Mouse (Mus musculus): ENCODE measurements at regions not wholly inside any gene's neighbourhood (a gene's known extent, or its start where the extent isn't known, plus 50 kb on each side); places are given as distances from the start of the nearest gene placed in this dataset.

DNA sequence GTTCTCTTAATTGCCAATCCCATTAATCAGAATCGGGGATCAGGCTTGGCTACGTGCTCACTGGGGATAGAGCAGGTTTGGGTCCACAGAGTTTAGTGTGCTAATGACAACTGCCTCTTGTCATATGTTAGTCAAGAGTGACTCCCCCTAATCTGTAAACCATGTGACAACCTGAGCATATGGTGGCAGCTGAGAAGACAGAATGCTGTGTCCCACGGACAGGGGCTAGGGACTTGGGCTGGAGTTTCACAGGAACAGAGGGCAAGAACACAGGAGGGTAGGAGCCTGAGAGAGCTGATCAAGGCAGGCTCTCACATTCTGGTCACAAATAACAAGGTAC, 265.5 kb downstream of the Cmpk2 start:
- H3K4me2 ChIP-seq (ENCODE audit: low read depth, low read length, severe bottlenecking): no peak overlapping the region
- H3K27ac ChIP-seq (ENCODE audit: low read depth, low read length): no peak overlapping the region
- DNase-seq (ENCODE audit: low spot score) (peak; percentile 50), ATAC-seq (replicated peaks; ENCODE audit: low FRiP score) (peak; percentile 39)
- H3K4me1 ChIP-seq (replicated peaks; ENCODE audit: control insufficient read depth, insufficient read depth, low read length): peaks cover 5% of the 10 kb centered on the region
- no peak overlapping the region for H3K4me3 ChIP-seq (ENCODE audit: low read depth, low read length)
- no peaks in the 10 kb centered on the region for H3K36me3 ChIP-seq (ENCODE audit: control insufficient read depth, insufficient read depth, low read length)
- H3K9me3 ChIP-seq (ENCODE audit: control insufficient read depth, low read length): no peaks in the 10 kb centered on the region
- H3K9ac ChIP-seq (ENCODE audit: low read length): no peak overlapping the region
- WGBS: 37% methylated on average over 3 of the region's 3 CpGs
- no peaks in the 10 kb centered on the region; the same call in 1 of the 2 replicates for H3K27me3 ChIP-seq (ENCODE audit: control insufficient read depth, insufficient read depth, low read length)

DNA sequence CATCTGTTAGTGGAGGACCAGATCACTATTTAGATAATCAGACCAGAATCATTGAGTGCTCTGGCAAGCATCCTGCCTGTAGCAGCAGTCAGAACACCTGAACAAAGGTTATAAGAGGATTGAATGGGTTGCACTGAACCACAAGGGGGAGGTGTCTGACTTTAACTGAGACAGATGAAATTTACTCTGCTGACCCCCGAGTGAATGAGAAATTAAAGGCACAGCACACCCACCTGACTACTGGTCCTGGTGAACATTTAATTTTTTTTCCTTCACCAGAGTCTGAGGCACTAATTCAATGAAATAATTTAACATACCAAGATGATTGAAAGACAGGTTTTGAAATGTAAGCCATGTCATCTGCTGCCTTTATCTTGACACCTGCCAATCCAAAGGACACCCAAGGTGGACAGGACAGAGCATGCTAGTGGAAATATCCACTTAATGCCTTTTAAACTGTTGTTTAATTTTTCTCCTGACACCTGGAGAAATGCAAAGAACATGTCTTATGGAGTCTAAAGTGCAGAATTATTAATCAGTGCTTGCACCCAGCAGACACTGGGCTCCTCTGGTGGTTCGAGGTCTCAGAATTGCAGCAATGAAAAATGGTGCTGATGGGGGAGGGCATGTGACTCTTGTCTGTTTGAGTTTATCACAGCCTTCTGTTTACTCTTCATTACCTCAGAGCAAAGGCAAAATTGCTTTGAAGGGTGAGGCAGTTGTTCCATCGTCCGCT, 265.0 kb downstream of the Cmpk2 start:
- peak; percentile 50 for DNase-seq (ENCODE audit: low spot score)
- ATAC-seq (replicated peaks; ENCODE audit: low FRiP score): no peak; the same call in 1 of the 2 replicates
- Histone ChIP-seq H3K27me3 (ENCODE audit: control insufficient read depth, insufficient read depth, low read length) (no peaks in the 10 kb centered on the region; the same call in 1 of the 2 replicates), H3K4me2 (ENCODE audit: low read depth, low read length, severe bottlenecking) (no peak overlapping the region), H3K9ac (ENCODE audit: low read length) (no peak overlapping the region), H3K9me3 (ENCODE audit: control insufficient read depth, low read length) (no peaks in the 10 kb centered on the region), H3K36me3 (ENCODE audit: control insufficient read depth, insufficient read depth, low read length) (no peaks in the 10 kb centered on the region), H3K4me1 (replicated peaks; ENCODE audit: control insufficient read depth, insufficient read depth, low read length) (peaks cover 5% of the 10 kb centered on the region), H3K27ac (ENCODE audit: low read depth, low read length) (no peak overlapping the region), H3K4me3 (ENCODE audit: low read depth, low read length) (no peak overlapping the region)
- WGBS: 37% methylated on average over 4 of the region's 4 CpGs

DNA sequence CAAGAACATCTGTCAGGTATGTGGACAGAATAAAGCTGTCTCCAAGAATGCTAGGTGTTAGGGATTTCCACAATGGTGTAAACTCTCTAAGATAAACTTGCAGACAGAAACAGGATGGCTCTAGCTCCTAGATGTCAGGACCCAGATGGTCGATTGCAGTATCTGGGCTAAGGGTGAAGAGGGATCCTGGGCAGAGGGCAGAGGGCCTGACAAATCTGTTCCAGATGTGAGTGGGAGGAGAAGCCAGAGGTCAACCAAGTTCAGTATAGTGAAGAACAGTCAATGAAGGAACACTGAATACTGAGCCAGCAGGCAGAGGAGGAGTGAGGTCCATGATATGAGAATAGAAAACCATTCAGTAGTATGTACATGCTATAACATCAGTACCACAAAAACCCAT, 254.4 kb downstream of the Cmpk2 start:
- Histone ChIP-seq H3K27ac (ENCODE audit: low read depth, low read length) (no peak overlapping the region), H3K4me3 (ENCODE audit: low read depth, low read length) (no peak overlapping the region), H3K9ac (ENCODE audit: low read length) (no peak overlapping the region), H3K27me3 (ENCODE audit: control insufficient read depth, insufficient read depth, low read length) (no peaks in the 10 kb centered on the region), H3K4me1 (replicated peaks; ENCODE audit: control insufficient read depth, insufficient read depth, low read length) (no peaks in the 10 kb centered on the region), H3K36me3 (ENCODE audit: control insufficient read depth, insufficient read depth, low read length) (no peaks in the 10 kb centered on the region), H3K9me3 (ENCODE audit: control insufficient read depth, low read length) (no peaks in the 10 kb centered on the region), H3K4me2 (ENCODE audit: low read depth, low read length, severe bottlenecking) (no peak overlapping the region)
- ATAC-seq (replicated peaks; ENCODE audit: low FRiP score) (no peak), DNase-seq (ENCODE audit: low spot score) (no peak)
- 63% methylated on average over 1 of the region's 1 CpGs for WGBS

DNA sequence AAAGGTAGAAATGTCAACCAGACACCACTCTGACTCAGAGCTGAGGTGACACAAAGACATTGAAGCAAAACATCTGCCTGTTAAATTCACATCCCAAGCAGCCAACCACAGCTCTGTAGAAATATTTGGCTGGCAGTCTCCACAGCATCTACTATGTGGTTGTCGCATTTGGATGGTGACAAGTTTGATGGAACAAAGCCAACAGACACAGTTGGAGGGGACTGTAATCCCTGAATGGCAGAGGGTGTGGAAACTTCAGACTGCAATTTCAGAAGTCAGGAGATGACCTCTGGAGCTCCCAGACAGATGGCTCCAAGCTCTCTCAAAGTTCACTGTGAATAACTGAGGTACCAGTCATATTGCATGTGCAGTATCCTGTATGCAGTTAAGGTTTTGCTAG, 229.8 kb downstream of the Cmpk2 start:
- H3K27ac ChIP-seq (ENCODE audit: low read depth, low read length): no peak overlapping the region
- ATAC-seq (replicated peaks; ENCODE audit: low FRiP score) (no peak), DNase-seq (ENCODE audit: low spot score) (no peak)
- H3K36me3 ChIP-seq (ENCODE audit: control insufficient read depth, insufficient read depth, low read length): no peaks in the 10 kb centered on the region
- no peak overlapping the region for H3K9ac ChIP-seq (ENCODE audit: low read length)
- no peaks in the 10 kb centered on the region for H3K4me1 ChIP-seq (replicated peaks; ENCODE audit: control insufficient read depth, insufficient read depth, low read length)
- H3K4me2 ChIP-seq (ENCODE audit: low read depth, low read length, severe bottlenecking): no peak overlapping the region
- 78% methylated on average over 1 of the region's 1 CpGs for WGBS
- H3K27me3 ChIP-seq (ENCODE audit: control insufficient read depth, insufficient read depth, low read length): no peaks in the 10 kb centered on the region
- H3K4me3 ChIP-seq (ENCODE audit: low read depth, low read length): no peak overlapping the region
- H3K9me3 ChIP-seq (ENCODE audit: control insufficient read depth, low read length): no peaks in the 10 kb centered on the region

DNA sequence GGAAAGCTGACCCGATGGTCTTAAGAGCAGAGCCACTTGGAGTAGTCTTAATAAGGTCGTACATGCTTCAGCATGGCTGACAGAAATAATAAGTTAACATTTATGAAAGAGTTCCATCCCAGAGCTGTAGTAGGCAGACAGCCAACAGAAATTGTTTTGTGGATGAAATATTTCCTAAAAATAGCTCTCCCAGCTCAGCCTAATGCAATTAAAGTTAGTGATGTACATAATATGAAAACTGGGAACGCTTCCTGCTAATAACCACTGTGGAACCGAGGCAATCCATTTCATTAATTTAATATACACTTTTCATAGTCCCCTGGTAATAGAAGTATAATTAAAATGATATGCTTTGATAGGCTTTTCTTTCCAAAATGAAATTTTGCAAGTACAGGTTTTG, 219.0 kb downstream of the Cmpk2 start:
- no peaks in the 10 kb centered on the region for H3K27me3 ChIP-seq (ENCODE audit: control insufficient read depth, insufficient read depth, low read length)
- no peak overlapping the region for H3K27ac ChIP-seq (ENCODE audit: low read depth, low read length)
- ATAC-seq (replicated peaks; ENCODE audit: low FRiP score): no peak
- 90% methylated on average over 4 of the region's 4 CpGs for WGBS
- H3K4me2 ChIP-seq (ENCODE audit: low read depth, low read length, severe bottlenecking): no peak overlapping the region
- H3K4me3 ChIP-seq (ENCODE audit: low read depth, low read length): no peak overlapping the region
- H3K9ac ChIP-seq (ENCODE audit: low read length): no peak overlapping the region
- no peaks in the 10 kb centered on the region for H3K4me1 ChIP-seq (replicated peaks; ENCODE audit: control insufficient read depth, insufficient read depth, low read length)
- H3K36me3 ChIP-seq (ENCODE audit: control insufficient read depth, insufficient read depth, low read length): no peaks in the 10 kb centered on the region
- no peak for DNase-seq (ENCODE audit: low spot score)
- H3K9me3 ChIP-seq (ENCODE audit: control insufficient read depth, low read length): no peaks in the 10 kb centered on the region

DNA sequence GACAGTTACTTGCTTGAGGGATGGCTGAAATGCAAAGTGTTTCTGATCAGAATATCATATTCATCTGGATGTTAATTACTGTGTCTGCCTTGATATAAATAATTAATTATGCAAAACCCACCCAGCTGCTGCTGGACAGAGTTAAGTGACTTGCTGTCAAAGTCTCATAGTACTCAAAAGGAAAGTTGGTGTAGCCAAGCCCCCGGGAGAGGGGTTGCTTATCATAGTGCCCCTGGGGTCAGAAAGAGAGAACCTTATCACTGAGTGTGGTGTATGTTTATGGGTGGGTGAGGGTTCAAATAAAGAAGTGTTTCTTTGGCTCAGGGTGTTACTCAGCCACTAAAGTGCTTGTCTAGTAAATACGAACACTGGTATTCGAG, 211.6 kb downstream of the Cmpk2 start:
- H3K4me1 ChIP-seq (replicated peaks; ENCODE audit: control insufficient read depth, insufficient read depth, low read length): no peaks in the 10 kb centered on the region
- no peak for ATAC-seq (replicated peaks; ENCODE audit: low FRiP score)
- H3K9me3 ChIP-seq (ENCODE audit: control insufficient read depth, low read length): no peaks in the 10 kb centered on the region
- H3K36me3 ChIP-seq (ENCODE audit: control insufficient read depth, insufficient read depth, low read length): no peaks in the 10 kb centered on the region
- no peak for DNase-seq (ENCODE audit: low spot score)
- H3K9ac ChIP-seq (ENCODE audit: low read length): no peak overlapping the region
- H3K4me2 ChIP-seq (ENCODE audit: low read depth, low read length, severe bottlenecking): no peak overlapping the region
- WGBS: 75% methylated on average over 3 of the region's 3 CpGs
- H3K27me3 ChIP-seq (ENCODE audit: control insufficient read depth, insufficient read depth, low read length): no peaks in the 10 kb centered on the region
- H3K27ac ChIP-seq (ENCODE audit: low read depth, low read length): 0 out of 2 replicates have a peak overlapping the region, but pooled peaks have one; percentile 8
- no peak overlapping the region for H3K4me3 ChIP-seq (ENCODE audit: low read depth, low read length)

GRCm38 (mm10) chr12:26679887-26680567, 211.0 kb downstream of the Cmpk2 start:
- H3K4me2 ChIP-seq (ENCODE audit: low read depth, low read length, severe bottlenecking): no peak overlapping the region
- H3K9ac ChIP-seq (ENCODE audit: low read length): no peak overlapping the region
- no peak for DNase-seq (ENCODE audit: low spot score)
- no peaks in the 10 kb centered on the region for H3K36me3 ChIP-seq (ENCODE audit: control insufficient read depth, insufficient read depth, low read length)
- ATAC-seq (replicated peaks; ENCODE audit: low FRiP score): no peak
- H3K9me3 ChIP-seq (ENCODE audit: control insufficient read depth, low read length): no peaks in the 10 kb centered on the region
- no peaks in the 10 kb centered on the region for H3K4me1 ChIP-seq (replicated peaks; ENCODE audit: control insufficient read depth, insufficient read depth, low read length)
- no peak overlapping the region for H3K4me3 ChIP-seq (ENCODE audit: low read depth, low read length)
- no peaks in the 10 kb centered on the region for H3K27me3 ChIP-seq (ENCODE audit: control insufficient read depth, insufficient read depth, low read length)
- WGBS: 73% methylated on average over 9 of the region's 9 CpGs
- 0 out of 2 replicates have a peak overlapping the region, but pooled peaks have one; percentile 8 for H3K27ac ChIP-seq (ENCODE audit: low read depth, low read length)

DNA sequence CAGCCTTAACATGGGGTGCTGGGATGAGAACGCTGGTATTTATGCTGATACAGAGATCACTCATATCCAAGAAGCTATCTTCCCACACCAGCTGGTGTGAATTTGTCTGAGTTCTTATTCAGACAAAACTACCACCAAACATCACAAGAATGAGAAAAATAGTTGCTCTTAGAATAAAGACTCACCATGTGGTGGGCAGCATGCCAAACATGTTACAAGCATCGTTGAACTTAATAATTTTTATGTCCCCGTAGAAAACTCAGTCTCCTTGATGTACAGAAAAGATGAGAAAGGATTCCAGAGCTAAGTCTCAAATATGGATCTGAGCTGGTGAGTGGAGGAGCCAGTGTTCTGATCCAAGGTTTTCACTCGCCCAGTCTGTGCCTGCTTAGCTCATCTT, 196.5 kb downstream of the Cmpk2 start:
- Histone ChIP-seq H3K4me2 (ENCODE audit: low read depth, low read length, severe bottlenecking) (no peak overlapping the region), H3K9me3 (ENCODE audit: control insufficient read depth, low read length) (no peaks in the 10 kb centered on the region), H3K36me3 (ENCODE audit: control insufficient read depth, insufficient read depth, low read length) (no peaks in the 10 kb centered on the region), H3K4me1 (replicated peaks; ENCODE audit: control insufficient read depth, insufficient read depth, low read length) (no peaks in the 10 kb centered on the region), H3K27ac (ENCODE audit: low read depth, low read length) (no peak overlapping the region), H3K27me3 (ENCODE audit: control insufficient read depth, insufficient read depth, low read length) (no peaks in the 10 kb centered on the region), H3K9ac (ENCODE audit: low read length) (no peak overlapping the region), H3K4me3 (ENCODE audit: low read depth, low read length) (no peak overlapping the region)
- 82% methylated on average over 4 of the region's 4 CpGs for whole genome bisulfite sequencing
- no peak for DNase-seq (ENCODE audit: low spot score)
- no peak for ATAC-seq (replicated peaks; ENCODE audit: low FRiP score)

DNA sequence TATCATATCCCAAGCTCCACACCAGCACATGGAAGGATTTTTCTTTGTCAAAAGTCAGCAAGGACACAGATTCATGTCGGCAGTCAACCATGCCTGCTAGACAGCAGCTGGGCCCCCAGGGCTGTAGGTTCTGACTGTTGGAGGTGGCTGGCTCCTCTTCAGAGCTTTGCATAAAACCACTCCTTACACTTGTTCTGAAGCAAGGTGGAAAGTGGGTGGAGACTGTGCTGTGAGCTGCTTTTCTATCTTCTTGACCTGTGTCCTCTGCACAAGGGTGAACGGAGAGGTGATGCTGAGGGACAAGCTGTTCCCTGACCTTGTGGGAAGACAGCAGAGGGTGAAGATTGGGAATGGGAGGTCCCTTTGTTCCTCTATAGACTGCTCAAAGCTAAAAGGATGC, 185.2 kb downstream of the Cmpk2 start:
- H3K27ac ChIP-seq (ENCODE audit: low read depth, low read length): no peak overlapping the region
- H3K9ac ChIP-seq (ENCODE audit: low read length): no peak overlapping the region
- DNase-seq (ENCODE audit: low spot score): no peak
- H3K27me3 ChIP-seq (ENCODE audit: control insufficient read depth, insufficient read depth, low read length): no peaks in the 10 kb centered on the region
- H3K4me1 ChIP-seq (replicated peaks; ENCODE audit: control insufficient read depth, insufficient read depth, low read length): no peaks in the 10 kb centered on the region
- no peak overlapping the region for H3K4me2 ChIP-seq (ENCODE audit: low read depth, low read length, severe bottlenecking)
- ATAC-seq (replicated peaks; ENCODE audit: low FRiP score): no peak
- H3K9me3 ChIP-seq (ENCODE audit: control insufficient read depth, low read length): no peaks in the 10 kb centered on the region
- H3K4me3 ChIP-seq (ENCODE audit: low read depth, low read length): no peak overlapping the region
- no peaks in the 10 kb centered on the region for H3K36me3 ChIP-seq (ENCODE audit: control insufficient read depth, insufficient read depth, low read length)
- WGBS: 83% methylated on average over 2 of the region's 2 CpGs

Measured in forebrain, embryonic 11.5 days (tissue).